Mouse (Mus musculus): Measurements from ENCODE around the gene Osbpl9.

Osbpl9 gene

GRCm38 (mm10) chr4:109105254-109105653 is 96.8 kb downstream of the Osbpl9 start:
- no peak for DNase-seq (ENCODE audit: low read depth, low spot score)

- DNase-seq (ENCODE audit: low read depth, low spot score), result no peak
Observed at GRCm38 (mm10) chr4:109103145-109103883, 98.8 kb downstream of the Osbpl9 start.

GRCm38 (mm10) chr4:109102574-109102973 is 99.5 kb downstream of the Osbpl9 start:
- DNase-seq (ENCODE audit: low read depth, low spot score), result no peak

- no peak for DNase-seq (ENCODE audit: low read depth, low spot score)
Observed at GRCm38 (mm10) chr4:109098861-109099260, 103.2 kb downstream of the Osbpl9 start.

- no peak for DNase-seq (ENCODE audit: low read depth, low spot score)
Observed at GRCm38 (mm10) chr4:109094269-109094668, 107.8 kb downstream of the Osbpl9 start.

GRCm38 (mm10) chr4:109092344-109092743 is 109.7 kb downstream of the Osbpl9 start:
- no peak for DNase-seq (ENCODE audit: low read depth, low spot score)

GRCm38 (mm10) chr4:109091241-109091777 is 110.8 kb downstream of the Osbpl9 start:
- no peak for DNase-seq (ENCODE audit: low read depth, low spot score)

- DNase-seq (ENCODE audit: low read depth, low spot score), result no peak
Observed at GRCm38 (mm10) chr4:109089999-109090398, 112.1 kb downstream of the Osbpl9 start.

- DNase-seq (ENCODE audit: low read depth, low spot score), result no peak
Observed at GRCm38 (mm10) chr4:109089171-109089570, 112.9 kb downstream of the Osbpl9 start.

GRCm38 (mm10) chr4:109080118-109080517 is 122.0 kb downstream of the Osbpl9 start:
- DNase-seq (ENCODE audit: low read depth, low spot score), result no peak

GRCm38 (mm10) chr4:109079676-109080075 is 122.4 kb downstream of the Osbpl9 start:
- DNase-seq (ENCODE audit: low read depth, low spot score), result no peak

- no peak for DNase-seq (ENCODE audit: low read depth, low spot score)
Observed at GRCm38 (mm10) chr4:109078941-109079340, 123.1 kb downstream of the Osbpl9 start.

- DNase-seq (ENCODE audit: low read depth, low spot score), result no peak
Observed at GRCm38 (mm10) chr4:109073296-109073695, 128.8 kb downstream of the Osbpl9 start.

GRCm38 (mm10) chr4:109072891-109073290 is 129.2 kb downstream of the Osbpl9 start:
- DNase-seq (ENCODE audit: low read depth, low spot score), result no peak

- DNase-seq (ENCODE audit: low read depth, low spot score), result no peak
Observed at GRCm38 (mm10) chr4:109065714-109066113, 136.4 kb downstream of the Osbpl9 start.

- no peak for DNase-seq (ENCODE audit: low read depth, low spot score)
Observed at GRCm38 (mm10) chr4:109064941-109065340, 137.1 kb downstream of the Osbpl9 start.

- no peak for DNase-seq (ENCODE audit: low read depth, low spot score)
Observed at GRCm38 (mm10) chr4:109059255-109059821, 142.7 kb downstream of the Osbpl9 start.

GRCm38 (mm10) chr4:109057640-109058039 is 144.4 kb downstream of the Osbpl9 start:
- no peak for DNase-seq (ENCODE audit: low read depth, low spot score)

GRCm38 (mm10) chr4:109056351-109056750 is 145.7 kb downstream of the Osbpl9 start:
- DNase-seq (ENCODE audit: low read depth, low spot score), result no peak

- DNase-seq (ENCODE audit: low read depth, low spot score), result no peak
Observed at GRCm38 (mm10) chr4:109054003-109054402, 148.1 kb downstream of the Osbpl9 start.

GRCm38 (mm10) chr4:109052282-109052681 is 149.8 kb downstream of the Osbpl9 start:
- DNase-seq (ENCODE audit: low read depth, low spot score), result no peak

GRCm38 (mm10) chr4:109048258-109048657 is 153.8 kb downstream of the Osbpl9 start:
- no peak for DNase-seq (ENCODE audit: low read depth, low spot score)

- DNase-seq (ENCODE audit: low read depth, low spot score), result no peak
Observed at GRCm38 (mm10) chr4:109043756-109044155, 158.3 kb downstream of the Osbpl9 start.

All from forelimb bud, embryonic 11.5 days (tissue).